Mouse (Mus musculus): ENCODE results near the gene Wdr63. TPM values are rescaled to one million over a fixed set of nuclear protein-coding genes. Genes with fewer than 3 reads are reported as not detected.

Gene Wdr63
- total RNA-seq, 2 experiments from 2014 or later, result 0.26 TPM; not detected in 1

DNA sequence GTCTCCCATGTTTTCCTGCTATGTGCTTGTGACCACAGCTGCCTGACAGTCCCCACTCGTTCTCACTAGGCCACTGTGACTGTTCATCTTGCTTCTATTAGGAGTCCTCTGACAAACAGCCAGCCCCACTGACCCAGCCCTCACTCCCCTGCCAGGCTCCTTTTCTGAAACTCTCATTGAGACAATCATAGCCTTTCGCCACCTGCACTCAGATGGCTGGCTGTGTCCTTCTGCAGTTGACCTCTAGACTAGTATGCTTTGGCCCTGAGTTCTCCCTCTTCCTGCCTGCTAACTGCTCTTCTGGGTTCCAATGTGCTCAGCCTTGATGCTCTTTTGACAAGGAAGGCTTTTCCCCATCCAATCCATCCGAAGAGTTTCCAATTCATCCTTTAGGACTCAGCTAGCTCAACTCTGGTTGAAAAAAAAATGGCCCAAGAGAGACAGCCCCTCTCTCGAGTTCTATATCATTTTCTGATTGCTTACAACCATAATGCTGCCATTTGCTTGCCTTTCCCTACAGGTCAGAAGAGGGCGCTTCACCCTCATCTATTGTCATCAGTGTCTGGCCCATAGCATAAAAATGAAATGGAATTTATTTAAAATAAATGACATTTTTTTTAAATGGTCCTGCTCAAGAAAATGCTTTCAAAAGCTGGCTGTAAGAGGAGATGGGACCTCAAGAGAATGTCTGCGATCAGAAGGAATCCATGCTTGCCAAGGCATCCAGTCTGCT, 54.7 kb downstream of the Wdr63 start:
- no peak for DNase-seq

DNA sequence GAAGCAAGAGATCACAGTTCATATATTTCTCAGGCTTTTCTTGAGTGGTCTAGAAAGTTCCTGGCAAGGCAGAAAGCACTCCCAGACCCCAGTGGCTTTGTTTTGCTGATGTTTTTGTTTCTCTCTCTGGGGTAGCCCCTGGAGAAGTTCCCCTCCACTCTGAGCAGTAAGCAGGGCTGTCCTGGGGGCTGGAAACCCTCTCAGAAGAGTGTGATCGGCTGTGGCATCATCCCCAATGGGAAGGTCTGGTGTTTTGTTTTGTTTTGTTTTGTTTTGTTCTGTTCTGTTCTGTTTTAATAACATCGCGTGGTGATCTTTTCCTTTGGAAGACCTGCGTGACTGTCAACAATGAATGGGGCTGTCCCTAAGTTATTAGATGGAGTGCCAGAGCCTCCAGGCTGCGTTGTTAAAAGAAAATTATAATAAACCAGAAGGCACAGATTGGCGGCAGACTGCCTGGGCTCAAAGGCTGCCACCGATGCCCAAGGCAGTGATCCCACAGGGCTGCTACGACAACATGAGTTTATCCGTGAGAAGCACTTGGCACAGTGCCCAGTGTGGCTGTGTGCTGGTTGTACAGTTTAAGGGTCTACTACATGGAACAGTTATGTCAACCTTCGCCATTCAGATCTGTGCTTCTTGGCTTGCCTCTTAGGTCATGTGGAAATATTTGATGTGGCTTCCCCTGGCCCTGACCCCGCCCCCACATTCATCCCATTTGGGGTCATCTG, 56.5 kb downstream of the Wdr63 start:
- peak; percentile 19 to 33 for DNase-seq

DNA sequence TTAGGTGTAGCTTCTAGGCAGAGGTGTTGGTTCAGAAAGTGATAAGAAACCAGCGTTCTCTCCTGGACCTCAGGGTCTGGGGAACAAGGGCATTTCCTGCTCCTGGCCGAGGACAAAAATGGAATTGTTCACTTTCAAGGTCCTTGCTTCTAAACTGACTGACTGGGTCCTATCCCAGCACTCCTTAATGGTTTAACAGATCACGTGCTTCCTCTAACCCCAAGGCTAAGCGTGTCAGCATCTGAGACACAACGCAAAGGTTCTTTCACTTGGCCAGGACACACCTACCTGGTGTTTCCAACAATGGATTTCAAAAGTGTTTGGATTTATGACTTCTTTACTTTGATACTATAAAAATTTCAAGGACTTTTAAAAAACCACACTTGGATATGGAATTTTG, 58.0 kb downstream of the Wdr63 start:
- DNase-seq, result no peak

DNA sequence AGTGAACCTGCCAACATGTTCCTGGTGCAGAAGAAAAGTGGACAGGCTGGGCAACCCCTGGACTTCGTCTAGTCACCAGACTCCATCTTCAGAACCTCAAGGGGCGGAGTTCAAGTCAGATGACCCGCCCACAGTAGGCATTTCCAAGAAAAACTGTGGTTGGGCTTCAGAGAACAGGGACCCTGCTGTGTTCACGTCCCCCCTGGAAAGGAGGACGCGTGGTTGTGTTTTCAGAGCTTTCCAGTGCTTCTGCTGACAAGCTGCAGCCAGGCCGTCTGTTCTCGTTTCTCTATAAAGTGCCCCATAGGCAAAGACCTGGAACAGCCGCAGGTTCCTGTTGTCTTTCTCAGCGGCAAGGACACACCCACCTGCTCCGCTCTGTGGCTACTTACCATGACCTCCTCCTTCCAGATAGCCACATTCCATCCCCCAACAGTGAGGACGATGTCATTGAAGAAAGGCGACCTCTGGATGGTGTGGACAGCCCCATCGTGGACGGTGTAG, 60.2 kb downstream of the Wdr63 start:
- peak in 1 of 2 experiments; percentile 9 for DNase-seq

DNA sequence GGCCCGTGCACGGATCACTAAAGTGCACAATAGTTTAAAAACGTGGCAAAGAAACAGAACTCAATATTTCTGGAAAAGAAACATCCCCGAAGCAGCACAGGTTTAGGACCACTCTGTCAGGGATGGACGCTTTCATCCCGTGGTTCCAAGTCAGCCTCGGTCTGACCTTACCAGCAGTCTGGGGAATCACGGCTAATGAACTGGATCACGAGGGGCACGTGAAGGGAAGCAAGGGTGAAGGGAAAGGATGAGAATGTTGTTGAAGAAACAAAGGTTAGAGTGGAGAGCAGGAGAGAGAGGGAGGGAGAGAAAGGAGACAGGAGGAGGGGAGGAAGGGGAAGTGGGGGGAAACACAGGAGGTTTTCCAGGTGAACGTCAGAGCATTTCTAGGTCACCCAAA, 61.9 kb downstream of the Wdr63 start:
- DNase-seq, result no peak

DNA sequence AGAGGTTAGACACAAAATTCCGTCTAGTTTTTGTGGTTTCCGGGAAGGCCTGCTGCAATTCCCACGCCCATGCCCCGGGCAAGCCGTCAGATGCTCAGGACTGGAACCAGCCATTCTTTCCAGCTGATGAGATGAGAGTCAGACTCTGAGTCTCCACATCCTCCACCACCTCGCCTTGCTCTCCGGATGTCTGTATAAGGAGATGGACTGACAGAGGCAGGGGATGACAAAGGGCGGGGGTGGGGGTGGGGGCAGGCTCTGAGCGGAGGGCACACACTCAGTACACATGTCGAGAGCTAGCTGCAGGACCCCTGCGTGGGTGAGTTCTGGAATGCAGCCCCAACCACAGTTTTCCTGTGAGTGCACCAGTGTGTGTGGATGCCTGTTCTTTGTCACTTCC, 63.0 kb downstream of the Wdr63 start:
- no peak for DNase-seq

DNA sequence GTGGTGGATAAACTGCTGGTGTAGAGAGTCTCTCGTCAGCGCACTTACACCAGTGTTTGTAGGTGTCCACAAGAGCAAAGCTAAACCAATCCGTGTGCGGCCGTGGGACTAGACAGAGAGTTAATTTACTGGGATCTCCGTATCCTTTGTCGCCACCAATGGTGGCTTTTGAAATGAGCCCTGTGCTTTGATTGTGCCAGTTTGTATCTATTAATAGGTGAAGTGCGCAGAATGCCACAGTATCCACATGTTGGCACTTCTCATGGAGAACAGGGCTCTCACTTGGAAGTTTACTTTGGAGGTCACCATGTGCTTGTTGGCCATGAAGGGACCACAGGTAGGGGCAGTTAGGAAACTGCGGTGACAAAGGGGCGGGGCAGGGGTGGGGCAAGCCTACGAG, 66.5 kb downstream of the Wdr63 start:
- DNase-seq, result no peak

DNA sequence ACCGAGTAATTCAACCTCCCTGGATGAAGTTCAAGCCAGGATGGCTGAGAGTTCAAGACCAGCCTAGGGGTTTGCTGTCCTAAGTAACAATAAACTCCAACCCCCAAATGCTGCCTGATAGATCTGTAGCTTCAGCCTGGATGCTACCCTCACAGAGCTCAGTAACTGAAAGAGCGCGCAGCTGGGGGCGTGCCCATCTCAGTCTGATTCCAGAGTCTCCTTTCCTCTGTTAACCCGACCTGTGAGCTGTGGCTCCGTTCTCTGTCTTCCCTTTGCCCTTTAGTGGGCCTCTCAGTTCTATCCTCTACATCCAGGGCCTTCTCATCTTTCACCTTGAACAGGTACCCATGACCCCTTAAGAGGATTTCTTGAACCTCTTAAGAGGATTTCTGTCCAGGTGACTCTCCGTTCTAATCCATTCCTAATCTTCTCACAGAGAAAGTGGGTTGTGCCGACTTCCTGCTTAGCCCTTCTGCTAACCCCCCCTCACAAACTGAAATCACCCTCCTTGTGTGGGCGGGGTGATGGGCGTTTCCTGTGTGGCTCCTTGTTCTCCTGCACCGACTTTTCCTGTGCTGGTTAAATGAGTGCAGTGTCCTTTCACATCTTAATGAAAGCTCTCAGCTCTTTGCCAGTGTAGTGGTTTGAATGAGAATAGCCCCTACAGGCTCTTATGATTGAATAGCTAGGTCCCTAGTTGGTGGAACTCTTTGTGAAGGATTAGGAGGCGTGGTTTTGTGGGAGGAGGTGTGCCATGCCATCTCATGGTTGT, 68.6 kb downstream of the Wdr63 start:
- no peak for DNase-seq

DNA sequence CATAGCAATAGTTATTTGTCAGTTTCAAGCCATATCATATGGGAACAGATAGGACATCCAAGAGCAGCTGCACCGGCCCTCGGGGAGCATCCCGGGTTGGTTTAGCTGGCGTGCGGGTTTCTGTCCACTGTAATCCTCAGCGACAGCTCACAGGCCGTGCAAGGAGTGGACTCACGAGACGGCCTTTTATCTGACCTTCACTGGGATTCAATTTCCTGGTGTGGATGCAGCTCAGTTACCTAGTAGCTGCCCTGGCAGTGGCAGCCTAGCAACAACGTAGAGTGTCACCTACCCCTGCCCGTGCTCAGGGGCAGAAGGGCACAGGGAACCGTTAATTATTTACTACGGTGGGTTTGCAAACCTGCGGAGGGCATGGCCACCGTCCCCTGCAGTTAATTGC, 70.0 kb downstream of the Wdr63 start:
- no peak for DNase-seq

DNA sequence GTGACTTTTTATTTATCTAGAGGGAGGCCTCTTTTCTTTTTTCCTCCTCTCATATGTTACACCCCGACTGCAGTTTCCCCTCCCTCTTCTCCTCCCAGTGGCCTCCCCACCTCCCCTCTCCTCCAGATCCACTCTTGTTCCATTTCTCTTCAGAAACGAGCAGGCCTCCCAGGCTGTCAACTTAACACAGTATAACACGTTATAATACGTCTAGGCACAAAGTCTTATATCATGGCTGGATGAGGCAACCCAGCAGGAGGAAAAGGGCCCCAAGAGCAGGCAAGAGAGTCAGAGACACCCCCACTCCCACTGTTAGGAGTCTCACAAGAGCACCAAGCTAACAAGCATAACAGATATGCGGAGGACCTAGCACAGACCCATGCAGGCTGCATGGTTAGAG, 75.0 kb downstream of the Wdr63 start:
- no peak for DNase-seq

DNA sequence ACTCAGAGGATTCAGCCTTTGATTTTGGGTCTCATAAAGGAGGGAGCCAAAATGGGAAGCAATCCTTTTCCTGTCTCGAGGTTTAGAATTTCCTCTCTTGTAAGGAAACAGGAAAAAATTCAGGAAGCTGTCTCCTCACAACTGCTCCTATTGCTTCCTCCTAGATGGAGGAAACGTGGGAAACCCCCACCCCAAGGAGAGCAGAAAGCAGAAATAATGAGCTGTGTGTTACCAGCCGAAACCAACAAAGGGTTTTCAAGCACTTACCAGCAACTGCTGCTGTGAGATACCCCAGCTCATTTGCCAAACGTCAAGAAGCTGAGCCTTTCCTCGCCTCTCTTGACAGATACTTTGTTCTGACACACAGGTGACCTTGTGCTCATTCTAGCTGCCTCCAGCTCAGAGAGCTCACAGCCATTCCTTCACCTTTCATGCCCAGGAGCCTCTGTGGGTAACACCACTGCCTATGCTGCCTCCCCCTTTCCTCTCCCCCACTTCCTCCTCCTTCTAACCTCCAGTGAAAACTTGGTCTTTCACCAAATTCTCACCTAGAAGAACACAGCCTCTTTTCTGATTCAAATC, 77.6 kb downstream of the Wdr63 start:
- DNase-seq, result no peak

DNA sequence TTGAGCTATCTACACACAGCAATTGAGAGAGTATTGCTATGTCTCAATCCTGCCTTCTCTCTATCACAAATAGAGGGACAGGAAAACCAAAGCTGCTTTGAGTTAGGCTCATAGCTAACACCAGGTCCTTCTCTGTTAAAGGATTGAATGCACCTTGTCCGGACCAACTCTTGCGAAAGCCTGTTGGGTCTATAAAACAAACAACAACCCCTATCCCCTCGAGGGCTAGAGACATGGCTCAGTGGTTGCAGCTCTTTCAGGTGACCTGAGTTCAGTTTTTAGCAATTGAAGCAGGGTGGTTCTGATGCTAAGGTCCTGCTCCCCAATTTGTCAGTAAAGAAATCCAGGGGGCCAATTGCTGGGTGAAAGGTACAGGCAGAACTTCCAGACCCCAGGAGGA, 78.7 kb downstream of the Wdr63 start:
- DNase-seq, result no peak

DNA sequence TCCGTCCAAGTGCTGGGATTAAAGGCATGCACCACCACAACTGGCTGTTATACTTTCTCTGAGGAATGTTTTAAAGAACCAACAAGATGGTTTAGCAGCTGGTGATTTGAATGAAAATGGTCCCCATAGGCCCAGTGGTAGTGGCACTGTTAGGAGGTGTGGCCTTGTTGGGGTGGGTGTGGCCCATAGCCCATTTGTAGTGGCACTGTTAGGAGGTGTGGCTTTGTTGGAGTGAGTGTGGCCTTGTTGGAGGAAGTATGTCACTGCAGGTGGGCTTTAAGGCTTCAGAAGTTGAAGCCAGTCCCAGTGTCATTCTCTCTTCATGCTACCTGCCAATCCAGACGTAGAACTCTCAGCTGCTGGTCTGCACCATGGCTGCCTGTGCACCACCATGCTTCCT, 79.5 kb downstream of the Wdr63 start:
- no peak for DNase-seq

DNA sequence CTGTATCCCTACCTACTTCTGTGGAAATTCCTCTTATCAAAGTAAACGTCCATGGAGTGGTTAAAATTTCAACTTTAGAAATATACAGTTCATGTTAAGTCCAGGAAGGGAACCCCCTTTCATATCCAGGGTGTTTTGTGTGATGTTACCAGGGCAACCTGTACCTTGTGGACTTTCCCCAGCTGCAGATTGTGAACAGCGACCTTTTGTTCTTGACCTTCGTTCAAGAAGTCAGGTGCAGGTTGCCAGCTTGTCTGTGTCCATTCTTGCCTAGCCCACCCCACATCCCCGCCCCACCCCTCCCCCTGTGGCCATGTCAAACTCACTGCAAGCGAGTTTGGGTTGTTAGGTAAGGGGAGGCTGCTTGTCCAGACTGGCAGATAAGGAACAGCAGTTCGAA, 80.8 kb downstream of the Wdr63 start:
- DNase-seq, result no peak

DNA sequence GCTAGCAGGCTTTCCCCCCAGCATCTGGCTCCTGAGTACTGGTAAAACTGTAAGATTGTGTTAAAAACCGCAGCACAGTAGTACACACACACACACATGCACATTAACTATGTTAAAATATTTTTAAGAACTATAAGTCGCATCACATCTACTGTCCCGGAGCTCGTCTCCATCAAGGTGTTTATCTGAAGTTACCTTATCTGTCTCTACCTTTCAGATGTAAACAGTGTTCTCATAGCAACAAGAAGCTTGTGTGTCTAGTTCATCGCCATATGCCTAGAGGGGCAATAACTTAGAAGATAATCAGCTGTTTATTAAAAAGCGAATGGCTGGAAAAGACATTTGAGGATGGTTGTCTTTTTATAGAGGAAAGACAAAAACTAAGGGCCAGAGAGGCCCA, 82.4 kb downstream of the Wdr63 start:
- no peak for DNase-seq

DNA sequence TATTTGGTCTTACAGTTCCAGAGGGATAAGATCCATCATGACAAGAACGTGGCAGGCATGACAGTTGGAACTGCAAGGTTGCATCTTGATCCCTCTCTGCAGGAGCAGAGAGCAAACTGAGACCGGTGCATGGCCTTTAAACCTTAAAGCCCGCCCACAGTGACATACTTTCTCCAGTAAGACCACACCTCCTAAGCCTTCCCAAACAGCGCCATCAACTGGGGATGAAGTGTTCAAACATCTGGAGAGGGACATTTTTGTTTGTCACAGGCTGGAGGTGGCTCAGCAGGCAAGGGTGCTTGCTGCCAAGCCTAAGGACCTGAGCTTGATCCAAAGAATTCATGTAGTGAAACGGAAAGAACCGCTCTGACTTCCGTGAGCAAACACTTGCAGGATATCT, 83.2 kb downstream of the Wdr63 start:
- DNase-seq, result no peak

DNA sequence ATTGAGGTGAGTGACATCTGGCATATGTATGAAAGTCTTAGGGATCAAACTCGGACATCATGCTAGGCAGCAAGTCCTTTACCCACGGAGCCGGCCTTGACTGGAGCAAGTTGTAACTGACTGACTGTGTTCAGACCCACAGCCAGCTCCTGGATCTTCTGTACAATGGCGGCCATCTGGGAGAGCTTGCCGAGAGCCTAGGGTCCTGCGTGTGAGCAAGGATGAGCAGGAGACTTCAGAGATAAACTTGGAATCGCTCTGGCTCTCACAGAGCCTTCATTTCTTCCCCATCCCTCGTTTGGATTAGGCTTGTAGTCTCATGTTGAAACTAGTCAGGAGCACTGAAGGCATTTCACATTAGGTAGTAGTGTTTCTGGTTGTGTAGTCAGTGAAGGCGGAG, 85.7 kb downstream of the Wdr63 start:
- no peak for DNase-seq

DNA sequence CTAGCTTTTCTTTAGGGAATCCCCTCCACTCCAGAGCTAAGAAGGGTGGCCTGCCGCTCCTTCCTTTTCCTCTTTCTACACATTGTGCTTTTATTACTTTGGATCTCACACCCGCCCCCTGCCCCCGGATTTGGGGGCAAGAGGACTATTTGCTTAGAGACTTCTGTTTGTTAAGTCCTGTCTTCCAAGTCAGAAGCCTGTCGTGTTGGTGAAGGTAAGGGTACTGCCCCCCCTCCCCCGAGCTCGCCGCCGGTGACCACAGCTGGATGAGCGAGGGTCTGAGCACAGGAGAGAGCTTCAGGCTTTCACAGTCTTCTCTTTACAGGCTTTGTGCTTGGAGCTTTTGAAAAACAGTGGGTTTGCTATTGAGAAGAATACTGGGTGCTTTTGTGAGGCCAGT, 90.4 kb downstream of the Wdr63 start:
- no peak for DNase-seq

DNA sequence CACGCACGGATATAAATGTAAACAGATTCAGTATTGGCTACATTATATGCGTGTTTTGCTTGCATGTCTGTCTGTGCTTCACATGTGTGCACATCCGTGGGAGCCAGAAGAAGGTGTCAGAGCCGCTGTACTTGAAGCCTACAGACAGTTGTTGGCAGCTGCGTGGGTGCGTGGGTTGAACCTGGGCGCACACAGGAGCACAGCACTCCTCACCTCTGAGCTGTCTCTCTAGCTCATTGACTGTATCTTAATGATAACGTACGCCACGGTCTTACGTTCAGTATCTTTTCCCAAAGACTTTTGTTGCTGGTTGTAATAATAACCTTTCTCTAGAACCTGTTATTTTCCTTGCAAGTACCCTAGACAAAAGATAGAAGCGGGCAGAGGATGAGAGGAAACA, 91.0 kb downstream of the Wdr63 start:
- no peak for DNase-seq

DNA sequence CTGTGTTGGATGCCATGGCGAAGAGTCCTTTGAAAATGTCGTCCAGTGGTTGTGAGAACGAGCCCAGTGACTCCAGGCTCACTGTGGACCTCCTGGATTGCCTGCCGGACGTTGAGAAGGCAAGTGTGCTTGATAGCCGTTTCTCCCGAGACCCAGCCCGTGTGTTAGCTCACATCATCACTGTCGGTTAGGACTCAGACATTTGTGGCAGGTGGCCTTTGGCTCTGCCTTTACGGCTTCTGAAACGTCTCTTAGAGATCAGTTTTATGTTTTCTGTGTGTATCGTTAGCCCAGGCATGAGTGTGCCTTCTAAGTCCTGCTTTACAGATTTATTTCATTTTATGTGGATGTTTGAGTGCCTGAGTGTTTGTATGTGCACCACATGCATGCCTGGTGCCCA, 93.6 kb downstream of the Wdr63 start:
- DNase-seq, result no peak

DNA sequence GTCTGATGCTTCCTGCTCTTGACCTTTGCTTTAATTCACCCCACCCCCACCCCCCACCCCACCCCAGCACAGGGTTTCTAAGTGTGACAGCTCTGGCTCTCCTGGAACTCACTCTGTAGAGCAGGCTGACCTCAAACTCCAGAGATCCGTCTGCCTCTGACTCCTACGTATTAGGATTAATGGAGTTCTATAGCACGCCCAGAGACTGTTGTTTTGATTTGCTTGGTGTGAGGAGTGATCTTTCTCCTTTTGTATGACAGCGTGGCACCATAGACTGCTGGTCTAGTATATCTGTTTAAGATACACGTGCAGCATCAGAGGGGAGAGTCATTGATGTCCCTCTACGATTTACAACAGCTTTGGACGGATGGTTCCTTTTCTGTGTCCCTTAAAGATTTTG, 94.4 kb downstream of the Wdr63 start:
- DNase-seq, result no peak

DNA sequence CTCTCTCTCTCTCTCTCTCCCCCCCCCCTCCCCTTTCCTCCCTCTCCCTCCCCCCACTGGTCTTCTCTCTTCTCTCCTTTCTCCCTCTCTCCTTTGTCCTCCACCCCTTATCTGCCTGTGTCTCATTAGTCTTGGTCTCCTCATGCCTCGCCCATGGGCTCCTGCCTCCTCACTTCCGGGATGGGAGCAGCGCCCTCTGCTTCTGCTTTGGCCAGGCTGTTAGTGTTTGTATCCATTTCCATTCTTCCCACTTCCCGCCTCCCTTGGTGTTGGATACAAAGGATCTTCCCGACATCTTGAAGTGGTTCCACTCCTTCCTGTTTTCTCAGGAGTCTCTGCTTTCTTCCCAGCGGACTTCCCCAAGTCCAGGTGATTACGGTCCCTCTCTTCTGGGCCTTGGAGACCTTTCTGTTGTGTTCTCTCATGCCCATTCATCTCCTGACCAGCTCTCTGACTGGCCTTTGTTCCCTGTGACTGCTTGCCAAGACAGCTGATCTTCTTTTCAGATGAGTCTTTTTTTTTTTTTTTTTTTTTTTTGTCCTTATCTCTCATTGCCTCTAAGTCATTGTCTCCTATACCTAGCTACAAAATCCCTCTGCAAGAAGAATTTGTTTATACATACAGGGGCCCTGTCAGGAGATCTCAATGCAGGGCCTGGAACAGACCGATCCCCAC, 96.2 kb downstream of the Wdr63 start:
- DNase-seq, result no peak

Data from adrenal gland, postnatal 36 days (tissue).